Mouse (Mus musculus) kidney, embryonic 16.5 days (tissue): Measurements from ENCODE around the gene Atg5. TPM values are rescaled to one million over a fixed set of nuclear protein-coding genes. Genes with fewer than 3 reads are reported as not detected.

Experiments
- ATAC-seq: fragments of 200-750 bp; cut with Nextera tagmentation; 2 replicates; pipeline ENCODE4 v1.8.0; 2017; ENCODE audit warnings: moderate TSS enrichment; ENCODE audit not compliant: low FRiP score, low TSS enrichment
- H3K27ac ChIP-seq: fragments of 300-500 bp; sonication (generic); 2 replicates; pipeline ENCODE4 v1.5.1; 2014; ENCODE audit warnings: low read length
- H3K27me3 ChIP-seq: fragments of 300-500 bp; sonication (generic); 2 replicates; pipeline ENCODE4 v1.6.1; 2014; ENCODE audit warnings: low read length, control low read depth, mixed read lengths; ENCODE audit not compliant: insufficient read depth
- H3K36me3 ChIP-seq: fragments of 300-500 bp; sonication (generic); 2 replicates; pipeline ENCODE4 v1.6.1; 2014; ENCODE audit warnings: low read length, control low read depth, mixed read lengths; ENCODE audit not compliant: insufficient read depth
- H3K4me1 ChIP-seq: fragments of 300-500 bp; sonication (generic); 2 replicates; pipeline ENCODE4 v1.6.1; 2014; ENCODE audit warnings: low read length, control low read depth, mixed read lengths; ENCODE audit not compliant: insufficient read depth
- H3K4me2 ChIP-seq: fragments of 300-500 bp; sonication (generic); replicated peaks from 2 replicates; pipeline ENCODE4 v1.6.1; 2014; ENCODE audit warnings: low read depth, low read length
- H3K4me3 ChIP-seq: fragments of 300-500 bp; sonication (generic); 2 replicates; pipeline ENCODE4 v1.5.1; 2014; ENCODE audit warnings: mild to moderate bottlenecking, low read length
- H3K9ac ChIP-seq: fragments of 300-500 bp; sonication (generic); replicated peaks from 2 replicates; pipeline ENCODE4 v1.6.1; 2014; ENCODE audit warnings: low read length
- H3K9me3 ChIP-seq: fragments of 300-500 bp; sonication (generic); 2 replicates; pipeline ENCODE4 v1.6.1; 2016; ENCODE audit warnings: low read length, control low read depth
- WGBS: fragments of 180-500 bp; shearing (Covaris S2); extraction: QIAGEN DNeasy Blood & Tissue Kit; methylation state at CpG from one replicate; pipeline ENCODE4 v1.1.7; 2014; 5-methylcytosine and 5-hydroxymethylcytosine counted together
- microRNA counts: library from miRNA; unstranded; fragments of <30 nt; microRNA quantifications from one replicate; lab custom pipeline; 2016
- microRNA-seq: library from miRNA; unstranded; fragments of <30 nt; microRNA quantifications from one replicate; pipeline ENCODE4, GENCODE M21; 2016
- polyA plus RNA-seq: library from polyadenylated mRNA; unstranded; fragments of >200 nt; fragmentation: Nextera tagmentation; extraction: Ambion mirVana; gene quantifications from 2 replicates; pipeline ENCODE4 v1.2.1, GENCODE M21; 2015

The Atg5 gene
- polyA plus RNA-seq, 1 experiment from 2014 or later = 55.6 TPM

DNA sequence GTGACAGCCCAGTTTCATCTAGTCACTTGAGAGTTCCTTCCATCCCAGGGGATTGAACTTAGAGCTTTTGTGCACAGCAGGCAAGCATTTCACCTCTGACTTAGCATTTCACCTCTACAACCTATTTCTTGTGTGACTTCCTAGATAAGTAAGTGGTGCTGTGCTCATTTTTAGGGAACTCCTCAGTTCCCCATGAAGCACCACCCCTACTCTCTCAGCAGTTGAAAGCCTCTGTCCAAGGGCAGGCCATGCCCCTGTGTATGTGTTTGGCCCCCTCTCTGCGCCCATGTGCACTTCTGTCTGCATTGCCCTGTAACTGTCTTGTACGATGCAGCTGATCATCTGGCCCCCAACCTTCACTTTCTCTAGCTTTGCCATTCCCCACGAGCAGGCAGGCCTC is 132.0 kb downstream of the Atg5 start:
- no peaks in the 10 kb centered on the region for H3K9me3 ChIP-seq
- H3K4me1 ChIP-seq = no peaks in the 10 kb centered on the region
- H3K9ac ChIP-seq = no peak overlapping the region
- WGBS = 60% methylated on average over 3 of the region's 3 CpGs
- no peak overlapping the region for H3K4me3 ChIP-seq
- no peak for ATAC-seq
- H3K4me2 ChIP-seq = no peak overlapping the region
- no peaks in the 10 kb centered on the region for H3K27me3 ChIP-seq
- no peaks in the 10 kb centered on the region for H3K36me3 ChIP-seq
- H3K27ac ChIP-seq = no peak overlapping the region

DNA sequence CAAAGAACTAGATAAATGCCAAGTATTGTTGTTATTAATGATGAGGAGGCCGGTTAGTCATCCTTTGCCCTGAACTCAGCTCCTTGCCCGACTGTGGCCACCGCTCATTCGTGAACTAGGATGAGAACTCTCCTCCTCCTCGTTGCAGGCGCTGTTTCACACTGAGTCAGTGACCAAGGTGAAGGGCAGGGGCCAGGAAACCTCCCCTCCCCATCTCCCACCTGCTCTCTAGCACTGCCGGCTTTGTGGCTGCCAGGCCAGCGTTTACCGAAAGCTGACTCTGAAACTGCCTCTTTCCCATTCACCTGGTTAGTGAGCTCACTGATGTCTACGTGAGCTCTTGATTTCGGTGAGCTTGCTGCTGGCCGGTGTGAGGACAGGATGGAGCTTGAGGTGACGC is 132.4 kb downstream of the Atg5 start:
- ATAC-seq = no peak
- no peak overlapping the region for H3K27ac ChIP-seq
- WGBS = 39% methylated on average over 13 of the region's 13 CpGs
- no peaks in the 10 kb centered on the region for H3K36me3 ChIP-seq
- no peaks in the 10 kb centered on the region for H3K27me3 ChIP-seq
- no peak overlapping the region for H3K4me2 ChIP-seq
- H3K4me3 ChIP-seq = no peak overlapping the region
- no peaks in the 10 kb centered on the region for H3K4me1 ChIP-seq
- H3K9me3 ChIP-seq = no peaks in the 10 kb centered on the region
- no peak overlapping the region for H3K9ac ChIP-seq

DNA sequence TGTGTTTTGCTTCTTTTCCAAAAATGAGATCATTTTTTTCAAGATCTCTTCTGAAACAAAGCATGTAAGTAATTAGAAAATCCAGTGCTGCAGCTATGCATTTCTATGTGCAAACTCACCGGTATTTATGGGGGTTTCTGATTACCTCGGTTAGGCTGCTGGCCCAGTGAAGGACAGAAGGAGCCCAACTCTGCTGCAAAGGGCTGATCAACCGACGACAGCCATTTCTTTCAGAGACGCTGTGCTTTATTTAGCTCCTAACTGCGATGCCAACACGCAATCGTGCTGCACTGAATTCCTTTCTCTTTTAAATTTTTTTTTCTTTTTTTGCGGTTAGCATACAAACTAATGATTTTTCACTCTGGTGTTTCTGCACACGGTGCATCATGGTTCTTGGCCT is 133.4 kb downstream of the Atg5 start:
- H3K9ac ChIP-seq = no peak overlapping the region
- H3K27me3 ChIP-seq = no peaks in the 10 kb centered on the region
- no peaks in the 10 kb centered on the region for H3K36me3 ChIP-seq
- no peak overlapping the region for H3K4me2 ChIP-seq
- H3K4me1 ChIP-seq = no peaks in the 10 kb centered on the region
- no peak overlapping the region for H3K27ac ChIP-seq
- H3K4me3 ChIP-seq = no peak overlapping the region
- no peak for ATAC-seq
- no peaks in the 10 kb centered on the region for H3K9me3 ChIP-seq
- WGBS = 77% methylated on average over 10 of the region's 10 CpGs

DNA sequence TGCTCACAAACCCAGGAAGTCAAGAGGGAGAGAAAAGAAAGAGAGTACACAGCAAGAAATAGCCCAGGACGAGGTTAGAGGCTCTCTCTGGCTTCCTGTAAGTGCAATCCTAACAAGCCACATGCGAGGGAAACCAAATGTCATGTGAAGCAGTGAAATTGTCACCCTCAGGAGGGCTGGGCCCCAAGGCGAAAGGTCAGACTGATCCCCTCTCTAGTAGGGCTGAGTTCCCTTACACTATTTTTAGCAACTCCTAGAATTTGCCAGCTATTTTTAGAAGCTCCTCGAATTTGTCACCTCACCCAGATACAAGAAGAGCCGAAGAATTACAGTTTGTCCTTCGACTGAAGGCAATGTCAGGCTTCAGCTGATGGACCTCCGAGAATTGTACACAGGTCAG is 135.3 kb downstream of the Atg5 start:
- ATAC-seq = no peak
- H3K9ac ChIP-seq = no peak overlapping the region
- no peaks in the 10 kb centered on the region for H3K36me3 ChIP-seq
- no peak overlapping the region for H3K27ac ChIP-seq
- H3K9me3 ChIP-seq = no peaks in the 10 kb centered on the region
- no peak overlapping the region for H3K4me2 ChIP-seq
- H3K4me1 ChIP-seq = no peaks in the 10 kb centered on the region
- no peaks in the 10 kb centered on the region for H3K27me3 ChIP-seq
- 56% methylated on average over 7 of the region's 7 CpGs for WGBS
- no peak overlapping the region for H3K4me3 ChIP-seq

DNA sequence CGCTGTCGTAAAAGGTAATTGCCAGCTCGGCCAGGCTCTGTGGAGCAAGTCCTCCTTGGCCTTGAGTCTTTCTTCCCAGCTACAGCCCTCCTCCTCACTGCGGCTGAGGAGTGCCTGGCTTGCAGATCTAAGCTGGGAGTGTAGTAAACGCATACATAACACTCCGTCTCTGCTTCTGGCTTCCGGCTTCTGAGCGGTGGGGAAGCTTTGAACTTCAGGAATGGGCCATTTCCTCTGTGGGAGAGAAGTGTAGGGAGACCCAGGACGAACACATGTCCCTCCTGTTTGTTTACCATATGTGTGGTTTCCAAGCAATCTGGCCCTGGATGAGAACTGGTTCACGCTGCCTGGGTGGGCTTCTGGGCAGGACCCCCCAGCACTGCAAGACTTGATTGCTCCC is 140.9 kb downstream of the Atg5 start:
- Histone ChIP-seq H3K9ac (no peak overlapping the region), H3K4me3 (no peak overlapping the region), H3K27ac (no peak overlapping the region), H3K36me3 (no peaks in the 10 kb centered on the region), H3K9me3 (no peaks in the 10 kb centered on the region), H3K27me3 (no peaks in the 10 kb centered on the region), H3K4me1 (no peaks in the 10 kb centered on the region), H3K4me2 (no peak overlapping the region)
- no peak for ATAC-seq
- 22% methylated on average over 10 of the region's 10 CpGs for whole genome bisulfite sequencing

DNA sequence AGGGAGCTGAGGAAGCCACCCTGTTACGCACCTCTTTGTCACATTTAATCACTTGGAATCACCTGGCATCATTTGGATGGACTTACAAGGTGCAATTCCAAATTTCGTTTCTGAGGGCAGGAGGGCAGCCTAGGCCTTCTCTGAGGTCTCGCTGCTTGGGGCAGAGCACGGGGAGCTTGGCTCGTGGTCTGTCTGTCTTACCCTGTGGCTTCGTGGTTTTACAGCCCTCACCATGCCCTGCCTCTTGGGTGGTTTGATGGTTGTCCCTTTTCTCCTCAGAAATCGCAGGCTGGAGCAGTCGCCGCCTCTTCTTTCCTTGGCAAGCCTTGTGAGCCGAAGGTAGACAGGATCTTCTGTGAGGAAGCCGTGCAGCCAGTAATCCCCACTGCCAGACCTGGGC is 141.8 kb downstream of the Atg5 start:
- no peak overlapping the region for H3K4me2 ChIP-seq
- H3K27ac ChIP-seq = no peak overlapping the region
- no peaks in the 10 kb centered on the region for H3K27me3 ChIP-seq
- no peak overlapping the region for H3K9ac ChIP-seq
- H3K9me3 ChIP-seq = no peaks in the 10 kb centered on the region
- WGBS = 69% methylated on average over 11 of the region's 11 CpGs
- no peak overlapping the region for H3K4me3 ChIP-seq
- no peaks in the 10 kb centered on the region for H3K36me3 ChIP-seq
- no peaks in the 10 kb centered on the region for H3K4me1 ChIP-seq
- ATAC-seq = no peak

MicroRNAs encoded within 50 kb of the gene (microRNA counts, 519-probe panel; counts per million panel counts)
- 1,654 counts per million, percentile 43 among the panel's probes with 10 or more counts for microRNA mmu-miR-1929 (lab: Ali Mortazavi, UCI)

Small RNA genes lying within 50 kb of the gene (microRNA-seq; reads per million reads assigned to microRNA genes)
- gene Mir1929 = 0.79 reads per million

Other genes starting within 250 kb of the Atg5 start
- gene Crybg1, start 119.5 kb upstream of the Atg5 start, polyA plus RNA-seq = 3.3 and 3.4 TPM in 2 replicates